Mouse (Mus musculus): ENCODE measurements around the gene Akap5. TPM values are rescaled to one million over a fixed set of nuclear protein-coding genes. Genes with fewer than 3 reads are reported as not detected.

Akap5 gene
- polyA plus RNA-seq (2015; fragmentation: Illumina TruSeq; extraction: RNeasy Lipid Tissue Mini Kit (QIAGEN cat#74804); ENCODE audit: low read depth, low replicate concordance), result 39.6 TPM

DNA sequence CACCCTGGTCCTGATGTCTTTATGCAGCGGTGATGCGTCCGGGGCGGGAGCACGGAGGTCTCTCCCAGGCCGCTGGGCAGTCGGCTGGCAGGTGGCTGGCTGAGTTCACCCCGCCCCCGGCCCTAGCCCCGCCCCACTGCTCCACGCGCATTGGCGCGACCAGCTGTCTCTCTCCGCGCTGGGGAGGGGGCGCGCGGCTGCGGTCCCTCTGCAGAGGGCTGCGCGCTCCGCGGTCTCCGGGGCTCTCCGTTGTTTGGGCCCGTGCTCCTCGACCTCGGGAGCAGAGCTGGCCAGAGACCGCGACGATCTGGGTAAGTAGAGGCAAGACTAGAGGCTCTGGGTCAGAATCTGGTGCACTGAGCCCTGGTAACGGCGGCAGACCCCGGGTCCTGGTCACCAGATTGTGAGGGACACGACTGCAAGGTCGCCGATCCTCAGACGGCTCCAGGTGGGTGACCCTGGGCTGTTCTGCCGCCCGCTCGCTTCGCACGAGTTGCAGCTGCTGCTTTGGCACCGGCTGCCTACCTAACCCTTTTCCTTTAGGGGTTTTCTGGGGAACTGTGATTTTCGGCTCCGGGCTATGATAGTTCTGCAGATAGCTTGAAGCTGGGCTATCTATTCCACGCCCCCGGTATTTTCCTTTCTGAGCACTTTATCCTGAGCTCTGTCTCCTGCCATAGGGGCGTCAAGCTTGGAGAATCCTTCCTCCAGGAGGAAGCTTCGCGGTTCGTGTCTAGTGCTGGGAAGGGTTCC, at the start of gene Akap5:
Gene Akap5, plus strand, starts transcription at position 213 of the 753 bp plus-strand sequence.

DNA sequence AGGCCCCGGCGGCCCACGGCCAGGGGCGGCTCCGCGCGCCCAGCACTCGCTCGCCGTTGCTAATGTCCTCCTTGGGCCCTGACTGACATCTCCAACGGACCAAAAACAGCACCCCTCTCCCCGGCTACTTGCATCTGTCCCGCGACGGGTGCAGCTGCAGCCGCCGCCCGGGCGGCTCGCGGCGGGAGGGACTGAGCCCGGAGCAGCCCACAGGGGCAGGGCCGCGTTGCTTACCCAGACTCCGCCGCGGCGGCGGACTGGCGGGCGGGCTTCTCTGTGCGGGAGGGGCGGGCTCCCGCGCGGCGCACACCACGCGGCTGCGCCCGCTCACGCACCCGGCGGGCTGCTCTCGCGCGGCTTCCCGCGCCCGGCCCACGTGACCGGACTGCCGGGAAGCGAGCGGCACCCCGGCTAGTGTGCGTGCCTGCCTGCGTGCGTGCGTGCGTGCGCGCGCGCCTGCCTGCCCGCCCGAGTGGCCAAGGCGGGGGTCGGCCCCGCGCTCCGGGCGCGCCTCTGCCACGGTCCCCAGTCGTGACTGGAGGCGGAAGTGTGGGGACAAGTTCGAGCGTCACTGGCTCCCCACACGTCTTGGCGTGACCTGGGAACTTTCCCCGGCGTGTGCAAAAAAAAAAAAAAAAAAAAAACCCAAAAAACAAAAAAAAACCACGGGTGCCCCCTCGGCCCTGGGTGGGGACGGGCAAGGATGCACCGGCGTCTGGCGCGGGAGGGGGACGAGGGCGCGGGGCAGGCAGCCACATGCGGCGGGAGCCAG, 44.7 kb downstream of the Akap5 start, which contains the start of gene Zbtb25:
Gene Zbtb25, minus strand, starts transcription at position 397 of the 772 bp plus-strand sequence.

DNA sequence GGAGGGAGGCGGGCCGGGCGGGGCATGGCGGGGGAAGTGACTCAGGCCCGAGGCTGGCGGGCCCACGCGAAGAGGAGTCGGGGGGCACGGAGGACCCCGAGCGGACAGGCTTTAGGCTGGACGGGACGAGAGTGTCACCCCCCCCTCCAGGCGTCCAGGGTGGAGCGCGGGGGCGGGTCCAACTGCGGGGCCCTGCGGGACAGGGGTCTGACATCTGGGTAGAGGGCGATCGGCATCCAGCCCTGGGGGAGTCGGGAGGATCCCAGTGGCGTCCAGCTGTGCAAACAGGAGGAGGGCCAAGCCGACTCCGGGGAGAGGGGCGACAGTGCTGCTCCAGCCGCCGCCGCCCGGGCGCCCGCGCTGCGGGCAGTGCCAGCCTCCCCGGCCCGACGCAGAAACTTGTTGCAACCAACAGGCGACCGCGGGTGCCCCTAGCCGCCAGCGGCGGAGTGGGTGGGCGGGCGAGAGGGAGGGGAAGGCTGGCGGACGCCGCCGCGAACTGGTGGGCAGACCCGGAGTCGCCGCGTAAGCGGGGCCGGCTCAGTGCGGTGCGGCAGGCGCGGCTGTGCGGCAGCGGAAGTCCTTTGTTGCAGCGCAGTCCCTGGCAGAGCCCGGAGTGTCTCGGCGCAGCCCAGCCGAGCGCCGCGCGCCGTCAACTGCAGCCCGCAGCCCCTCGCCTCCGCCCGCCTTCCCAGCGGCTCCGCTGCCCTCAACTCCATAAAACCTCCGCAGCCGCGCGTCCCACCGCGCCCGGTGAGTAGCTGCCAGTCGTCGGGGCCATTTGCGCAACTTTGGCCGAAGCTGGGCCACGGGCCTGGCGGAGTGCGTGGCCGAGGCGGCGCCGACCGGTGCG, 45.5 kb downstream of the Akap5 start, which contains the start of gene Zbtb1:
Gene Zbtb1, plus strand, starts transcription at position 289 of the 853 bp plus-strand sequence.

Other genes with a start within 250 kb of the Akap5 start
- 0.33 TPM for gene Esr2, start 147.6 kb upstream of the Akap5 start, polyA plus RNA-seq (2015; fragmentation: Illumina TruSeq; extraction: RNeasy Lipid Tissue Mini Kit (QIAGEN cat#74804); ENCODE audit: low read depth, low replicate concordance)
- not detected for gene Tex21, start 78.1 kb upstream of the Akap5 start, polyA plus RNA-seq (2015; fragmentation: Illumina TruSeq; extraction: RNeasy Lipid Tissue Mini Kit (QIAGEN cat#74804); ENCODE audit: low read depth, low replicate concordance)
- 28.0 TPM for gene Mthfd1, start 69.6 kb upstream of the Akap5 start, polyA plus RNA-seq (2015; fragmentation: Illumina TruSeq; extraction: RNeasy Lipid Tissue Mini Kit (QIAGEN cat#74804); ENCODE audit: low read depth, low replicate concordance)
- gene Zbtb25, start 44.7 kb downstream of the Akap5 start, polyA plus RNA-seq (2015; fragmentation: Illumina TruSeq; extraction: RNeasy Lipid Tissue Mini Kit (QIAGEN cat#74804); ENCODE audit: low read depth, low replicate concordance), result 12.8 TPM
- 3.8 TPM for gene Zbtb1, start 45.4 kb downstream of the Akap5 start, polyA plus RNA-seq (2015; fragmentation: Illumina TruSeq; extraction: RNeasy Lipid Tissue Mini Kit (QIAGEN cat#74804); ENCODE audit: low read depth, low replicate concordance)
- gene Hspa2, start 79.3 kb downstream of the Akap5 start, polyA plus RNA-seq (2015; fragmentation: Illumina TruSeq; extraction: RNeasy Lipid Tissue Mini Kit (QIAGEN cat#74804); ENCODE audit: low read depth, low replicate concordance), result 31.1 TPM
- gene Ppp1r36, start 92.6 kb downstream of the Akap5 start, polyA plus RNA-seq (2015; fragmentation: Illumina TruSeq; extraction: RNeasy Lipid Tissue Mini Kit (QIAGEN cat#74804); ENCODE audit: low read depth, low replicate concordance), result 2.9 TPM
- 14.6 TPM for gene Plekhg3, start 206.0 kb downstream of the Akap5 start, polyA plus RNA-seq (2015; fragmentation: Illumina TruSeq; extraction: RNeasy Lipid Tissue Mini Kit (QIAGEN cat#74804); ENCODE audit: low read depth, low replicate concordance)

Measured in brain, adult 10 weeks (tissue).